Mouse (Mus musculus): ENCODE data around the gene Gimap9.

Gene Gimap9

DNA sequence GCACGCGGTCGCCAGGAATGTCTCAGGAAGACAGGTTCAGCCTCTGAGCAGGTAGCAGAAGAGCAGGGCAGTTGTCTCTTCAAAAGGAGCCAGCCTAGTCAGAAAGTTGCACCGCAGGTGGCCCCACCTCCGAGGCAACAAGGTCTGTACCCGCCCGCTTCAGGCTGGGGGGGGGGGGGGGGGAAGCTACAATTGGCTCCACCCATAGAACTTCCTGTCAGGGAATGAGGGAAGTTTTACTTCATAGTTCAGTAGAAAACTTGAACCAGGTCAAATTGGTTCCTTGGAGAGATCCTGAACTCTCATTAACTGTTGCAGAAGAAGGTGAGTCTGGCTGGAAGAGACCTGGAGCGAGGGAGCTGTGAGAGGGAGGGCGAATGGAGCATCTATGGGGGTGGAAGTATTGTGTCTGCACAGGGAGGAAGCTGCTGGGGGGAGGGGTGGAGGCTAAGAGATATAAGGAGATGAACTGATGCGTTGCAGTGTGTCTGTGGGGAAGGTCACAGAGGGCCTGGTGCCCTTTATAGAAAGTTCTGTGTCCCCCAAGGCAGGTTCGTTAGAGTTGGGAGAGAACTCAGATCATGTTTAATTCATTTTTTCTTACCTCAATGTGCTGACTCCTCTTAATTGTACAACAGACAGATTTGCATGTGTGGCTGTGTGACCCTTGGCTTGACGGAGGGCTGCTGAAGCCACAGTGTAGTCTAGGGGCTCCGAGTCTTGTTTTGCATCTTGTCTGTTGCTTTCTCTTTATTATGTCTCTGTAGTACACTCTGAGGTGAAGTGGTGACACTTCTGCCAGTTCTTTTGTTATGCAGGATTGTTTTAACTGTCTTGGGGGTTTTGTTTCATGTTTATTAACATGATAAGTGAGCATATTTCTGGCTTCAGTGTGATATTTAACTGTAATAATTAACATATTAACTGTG lies at the start of gene Gimap9:
TSS of gene Gimap9 (plus strand) at position 199 of the 929 bp plus-strand sequence.
- DNase-seq, result peak; percentile 78

DNA sequence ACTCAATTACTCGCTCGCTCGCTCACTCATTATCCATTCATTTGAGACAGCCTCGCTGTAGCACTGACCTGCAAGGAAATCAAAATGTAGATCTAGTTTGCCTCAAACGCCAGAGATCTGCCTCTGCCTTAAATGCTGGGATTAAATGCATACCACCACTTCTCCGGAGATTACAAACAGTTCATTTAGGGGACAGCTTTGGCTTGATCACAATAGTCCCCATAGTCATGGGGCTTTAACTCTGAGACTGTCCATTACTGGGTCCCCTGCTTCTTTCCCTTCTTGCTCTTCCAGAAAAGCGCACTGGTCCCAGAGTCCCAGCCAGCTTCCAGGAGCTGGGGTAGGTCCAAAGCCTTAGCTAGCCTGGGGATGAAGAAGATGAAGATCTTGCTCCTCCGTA lies 49.5 kb upstream of the Gimap9 start, which contains the start of gene AI854703:
TSS of gene AI854703 (plus strand) at position 301 of the 400 bp plus-strand sequence.
- DNase-seq, result no peak

DNA sequence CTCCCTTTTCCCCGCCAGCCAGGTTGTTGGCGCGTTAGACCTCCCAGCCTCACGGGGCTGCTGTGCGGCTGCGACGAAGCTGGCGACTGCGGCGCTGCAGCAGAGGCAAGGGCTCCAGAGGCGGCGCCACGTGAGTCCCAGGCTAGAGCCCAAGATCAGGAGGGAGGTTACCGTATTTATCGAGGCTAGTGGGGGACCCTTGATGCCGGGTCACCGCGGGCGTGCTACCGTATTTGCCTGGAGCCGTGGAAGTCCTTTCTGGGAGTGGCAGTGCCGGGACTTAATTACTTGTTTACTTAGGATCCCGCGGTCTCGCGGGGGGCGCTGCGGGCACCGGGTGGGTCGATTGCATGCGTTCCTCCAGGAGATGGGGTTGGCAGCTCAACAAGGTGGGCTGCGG lies 48.9 kb upstream of the Gimap9 start:
- peak; percentile 41 for DNase-seq

DNA sequence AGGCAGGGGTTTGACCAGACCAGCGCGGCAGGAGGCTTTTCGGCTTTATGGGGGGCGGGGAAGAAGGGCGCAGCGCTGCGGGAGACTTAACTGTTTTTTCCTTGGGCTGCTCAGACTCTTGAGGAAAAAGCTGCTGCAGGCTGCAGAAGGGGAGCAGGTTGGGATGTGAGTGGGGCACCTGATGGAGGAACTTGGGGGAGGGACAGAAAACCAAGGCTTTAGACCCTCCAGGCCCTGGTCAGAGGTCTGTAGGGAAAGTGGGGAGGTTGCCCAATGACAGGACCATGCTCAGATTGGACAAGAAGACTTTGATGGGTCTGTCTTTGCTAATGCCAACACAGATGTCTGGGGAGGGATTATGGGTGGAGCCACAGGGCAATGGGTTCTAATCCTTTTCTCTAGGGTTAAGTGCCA lies 48.4 kb upstream of the Gimap9 start:
- DNase-seq, result no peak

DNA sequence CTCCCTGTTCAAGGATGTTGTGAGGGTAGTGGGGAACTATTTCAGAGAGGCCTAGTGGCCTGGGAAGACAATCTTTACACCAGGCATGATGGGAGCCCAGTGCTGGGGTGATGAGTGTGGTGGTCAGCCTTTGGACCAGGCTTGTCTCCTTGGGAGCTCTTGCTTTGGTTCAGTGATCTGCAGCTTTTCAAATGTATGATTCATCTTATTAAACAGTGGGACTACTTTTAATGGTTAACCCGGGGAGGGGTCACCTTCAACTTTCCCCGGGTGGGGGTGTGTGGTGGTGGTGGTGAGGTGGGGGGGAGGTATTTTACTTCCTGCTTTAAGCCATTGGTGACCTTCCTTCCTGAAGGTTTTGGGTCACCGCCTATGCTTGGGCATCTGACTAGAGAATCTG lies 47.6 kb upstream of the Gimap9 start:
- no peak for DNase-seq

DNA sequence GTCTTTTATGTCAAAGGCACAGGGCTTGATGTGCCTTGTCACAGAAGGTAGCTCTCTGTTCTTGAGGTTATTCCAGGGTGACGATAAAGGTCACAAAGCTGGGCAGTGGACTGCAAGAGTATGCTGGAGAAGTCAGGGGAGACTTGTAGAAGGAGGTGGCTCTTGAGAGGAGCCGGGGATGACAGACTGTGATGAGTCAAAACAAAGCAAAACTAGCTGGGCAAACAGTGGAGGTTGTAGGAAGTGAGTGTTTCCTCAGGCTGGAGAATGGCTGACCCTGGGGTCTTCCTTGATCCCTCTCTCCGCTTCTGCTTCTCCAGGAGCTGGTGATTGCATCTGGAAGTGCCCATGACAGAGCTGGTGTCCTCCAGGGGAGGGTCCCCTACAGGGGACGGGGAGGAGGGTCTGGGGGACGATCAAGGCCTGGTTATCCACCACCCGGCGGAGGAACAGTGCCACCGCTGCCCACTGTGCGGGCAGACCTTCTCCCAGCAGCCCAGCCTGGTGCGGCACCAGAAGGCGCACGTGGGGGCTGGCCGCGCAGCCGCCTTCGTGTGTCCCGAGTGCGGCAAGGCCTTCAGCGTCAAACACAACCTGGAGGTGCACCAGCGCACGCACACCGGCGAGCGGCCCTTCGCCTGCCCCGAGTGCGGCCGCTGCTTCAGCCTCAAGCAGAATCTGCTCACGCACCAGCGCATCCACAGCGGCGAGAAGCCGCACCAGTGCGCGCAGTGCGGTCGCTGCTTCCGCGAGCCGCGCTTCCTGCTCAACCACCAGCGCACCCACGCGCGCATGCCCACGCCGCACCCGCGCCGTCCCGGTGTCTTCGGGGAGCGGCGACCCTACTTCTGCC lies 46.9 kb upstream of the Gimap9 start:
- DNase-seq, result no peak

DNA sequence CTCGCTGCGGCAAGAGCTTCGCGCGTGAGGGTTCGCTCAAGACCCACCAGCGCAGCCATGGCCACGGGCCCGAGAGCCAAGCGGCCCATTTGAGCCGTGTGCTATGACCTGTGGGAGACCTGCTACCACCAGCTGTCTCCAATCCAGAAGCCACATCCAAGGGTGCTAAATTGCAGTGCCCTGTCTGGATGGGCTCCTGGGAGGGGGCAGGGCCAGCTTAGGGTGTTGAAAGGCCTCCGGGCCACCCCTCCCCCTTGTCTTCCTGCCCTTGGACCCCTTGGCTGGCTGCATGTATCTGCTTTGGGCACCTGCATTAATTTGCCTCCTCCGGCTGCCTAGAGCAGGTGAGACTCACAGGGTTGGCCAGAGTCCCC lies 46.3 kb upstream of the Gimap9 start:
- DNase-seq, result no peak

DNA sequence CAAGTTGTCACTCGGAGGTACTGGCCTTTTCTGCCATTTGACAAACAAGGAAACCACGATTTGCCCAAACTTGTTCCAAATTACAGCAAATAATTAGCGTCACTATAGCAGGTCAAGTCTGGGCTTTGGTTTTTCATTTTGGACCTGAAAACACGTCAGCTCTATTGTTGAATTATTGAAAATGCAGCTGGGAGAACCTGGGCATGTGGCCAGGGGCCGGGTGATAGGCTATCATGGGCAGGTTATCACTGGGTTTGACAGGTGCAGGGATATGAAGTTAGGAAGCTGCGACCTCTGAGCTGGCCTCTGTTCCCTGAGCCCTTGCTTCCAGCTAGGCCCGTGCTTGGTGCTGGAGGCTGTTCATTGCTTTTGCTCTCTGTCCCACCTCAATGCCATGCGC lies 45.1 kb upstream of the Gimap9 start:
- no peak for DNase-seq

DNA sequence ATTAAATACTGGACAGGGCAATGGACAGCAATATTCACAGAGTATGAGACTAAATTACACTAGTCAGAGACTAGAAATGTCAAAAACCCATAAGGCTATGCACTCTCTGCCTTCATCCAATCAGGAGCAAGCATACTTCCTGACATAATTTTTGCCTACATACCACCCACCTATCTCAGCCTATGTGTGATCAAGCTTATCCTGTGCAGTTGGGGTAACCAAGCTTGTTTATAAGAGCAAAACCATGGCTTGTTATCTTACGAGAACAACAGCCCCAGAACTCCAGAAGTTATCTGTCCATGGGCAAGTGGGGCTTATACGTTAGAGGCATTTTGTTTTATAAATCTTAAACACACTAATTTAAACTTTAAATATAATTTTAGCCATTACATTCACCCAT lies 40.8 kb upstream of the Gimap9 start:
- no peak for DNase-seq

DNA sequence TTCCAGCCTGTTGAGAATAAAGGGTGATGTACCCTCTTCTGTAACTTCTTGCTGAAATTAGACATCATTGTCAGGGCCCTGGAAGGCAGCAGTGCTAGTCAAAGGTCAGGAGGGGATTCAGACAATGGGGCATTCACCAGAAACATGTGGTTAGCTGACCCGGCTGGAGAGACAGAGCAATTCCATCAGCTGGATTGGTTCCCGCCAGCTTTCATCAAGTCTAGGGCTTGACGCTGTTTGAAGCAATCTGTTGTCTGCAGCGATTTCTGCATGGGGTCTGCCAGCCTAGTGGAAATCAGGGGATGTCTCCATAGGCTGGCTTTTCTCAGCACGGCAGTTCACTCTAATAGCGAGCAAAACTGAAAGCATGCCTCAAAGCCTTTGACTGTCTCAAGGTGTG lies 39.4 kb upstream of the Gimap9 start:
- DNase-seq, result no peak

DNA sequence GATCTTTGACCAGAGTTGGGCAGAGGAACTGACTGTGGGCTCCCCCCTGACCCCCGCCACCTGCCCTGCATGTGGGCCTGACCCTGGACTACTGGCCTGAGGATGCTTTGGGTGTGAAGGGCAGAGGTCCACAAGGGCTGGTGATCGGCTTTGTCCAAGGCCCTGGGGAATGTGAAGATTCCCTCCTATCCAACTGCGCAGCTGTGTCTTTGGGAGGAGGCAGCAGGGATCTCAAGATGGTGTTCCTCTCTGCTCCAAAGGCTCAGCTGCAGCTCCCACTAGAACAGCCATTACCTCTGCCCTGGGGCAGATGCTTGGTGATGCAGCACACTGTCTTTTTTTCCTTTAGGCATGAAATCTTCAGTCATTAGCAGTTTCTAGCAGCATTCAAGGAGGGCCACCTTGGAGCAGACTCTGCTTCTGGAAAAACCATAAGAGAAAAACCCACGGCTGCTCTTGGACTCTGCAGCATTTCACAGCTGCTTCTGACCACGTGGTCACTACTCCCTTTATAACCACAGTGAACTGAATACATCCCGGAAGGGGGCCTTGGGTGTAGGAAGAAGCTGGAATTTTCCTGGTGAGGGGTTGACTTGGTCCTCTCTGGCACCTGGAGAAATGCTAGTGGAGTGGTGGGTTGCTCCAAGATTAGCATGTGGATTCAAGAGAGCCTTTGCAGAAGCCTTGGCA lies 38.0 kb upstream of the Gimap9 start:
- DNase-seq, result no peak

DNA sequence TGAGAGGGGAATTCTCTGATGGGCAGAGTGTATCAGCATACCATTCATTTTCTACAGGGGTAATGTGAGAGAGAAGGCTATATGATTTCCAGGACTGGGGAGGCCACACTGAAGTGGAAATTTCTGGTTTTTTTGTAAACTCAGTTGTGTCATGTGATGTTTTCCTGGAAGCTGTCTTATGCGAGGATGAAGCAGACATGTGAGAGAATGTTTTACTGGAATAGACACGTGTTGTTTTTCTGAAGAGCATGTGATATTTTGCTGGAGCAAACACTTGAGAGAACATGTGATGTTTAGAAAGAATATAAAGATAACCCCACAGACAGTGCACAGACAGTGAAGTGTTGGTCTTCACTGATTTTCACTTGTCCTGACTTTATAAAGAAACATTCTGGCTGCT lies 37.4 kb upstream of the Gimap9 start:
- DNase-seq, result no peak

DNA sequence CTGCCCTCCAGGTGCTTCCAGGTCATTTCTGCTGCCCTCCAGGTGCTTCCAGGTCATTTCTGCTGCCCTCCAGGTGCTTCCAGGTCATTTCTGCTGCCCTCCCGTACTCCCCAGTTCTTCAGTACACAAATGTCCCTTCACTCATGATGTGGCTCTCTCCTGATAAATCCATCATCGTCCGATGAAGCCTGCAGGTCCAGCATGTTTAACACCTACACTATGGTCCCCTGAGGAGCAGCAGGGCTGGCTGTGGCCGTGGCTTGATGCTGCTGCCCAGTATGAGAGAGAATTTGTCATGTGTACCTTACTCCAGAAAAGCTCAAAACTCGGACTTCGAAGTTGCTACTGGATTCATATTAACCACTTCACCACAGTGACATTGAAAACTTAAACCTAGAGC lies 34.5 kb upstream of the Gimap9 start:
- no peak for DNase-seq

DNA sequence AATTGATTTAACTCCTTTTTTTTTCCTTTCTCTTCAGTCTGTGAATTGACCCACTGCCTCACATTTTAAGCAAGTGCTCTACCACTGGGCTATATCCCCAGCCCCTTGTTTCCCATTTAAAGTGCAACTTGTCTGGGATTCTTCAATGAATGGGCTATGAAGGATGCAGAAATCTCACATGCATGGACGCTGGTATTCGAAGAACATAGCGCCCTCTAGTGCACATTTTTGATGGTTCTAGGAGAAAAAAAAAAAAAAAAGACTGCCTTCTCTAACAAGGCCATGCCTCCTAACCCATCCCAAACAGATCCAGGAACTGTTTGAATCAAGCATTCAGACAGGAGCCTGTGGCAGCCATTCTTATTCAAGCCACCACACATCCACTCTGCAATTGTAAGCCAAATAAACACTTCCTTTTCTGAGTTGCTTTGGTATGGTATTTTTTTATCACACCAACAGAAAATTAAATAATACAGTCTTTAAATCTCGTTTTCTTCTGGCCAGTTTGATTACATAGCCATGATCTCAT lies 33.1 kb upstream of the Gimap9 start:
- no peak for DNase-seq

DNA sequence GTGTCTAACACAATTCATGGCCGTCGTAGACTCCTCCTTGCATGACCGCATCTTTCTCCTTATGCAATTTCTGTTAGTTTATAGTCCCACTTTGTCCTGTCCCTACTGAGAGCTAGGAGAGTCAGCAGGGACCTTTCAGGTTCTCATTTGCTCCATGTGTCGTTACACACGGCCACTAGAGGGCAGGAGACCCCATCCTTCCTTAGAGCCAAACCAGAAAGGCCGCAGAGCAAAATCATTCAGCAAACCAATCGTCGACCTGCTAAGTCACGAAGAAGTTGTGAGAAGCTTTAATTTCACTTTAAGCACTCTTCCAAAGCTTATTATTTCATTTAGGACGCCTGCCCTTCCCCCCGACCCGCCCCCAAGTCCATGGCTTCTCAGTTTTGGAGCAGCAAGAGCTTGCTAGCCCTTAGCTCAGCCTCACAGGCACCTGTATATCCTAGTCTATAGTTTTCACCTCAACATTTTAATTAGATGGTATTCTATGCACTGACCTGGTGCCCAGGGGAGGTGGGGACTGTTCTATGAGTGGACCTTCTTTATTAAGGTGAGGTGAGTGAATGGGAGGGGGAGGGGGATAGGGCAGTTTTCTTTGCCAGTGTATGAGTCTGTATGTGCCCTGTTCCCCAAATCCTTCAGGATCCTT lies 30.1 kb upstream of the Gimap9 start:
- peak; percentile 65 for DNase-seq

DNA sequence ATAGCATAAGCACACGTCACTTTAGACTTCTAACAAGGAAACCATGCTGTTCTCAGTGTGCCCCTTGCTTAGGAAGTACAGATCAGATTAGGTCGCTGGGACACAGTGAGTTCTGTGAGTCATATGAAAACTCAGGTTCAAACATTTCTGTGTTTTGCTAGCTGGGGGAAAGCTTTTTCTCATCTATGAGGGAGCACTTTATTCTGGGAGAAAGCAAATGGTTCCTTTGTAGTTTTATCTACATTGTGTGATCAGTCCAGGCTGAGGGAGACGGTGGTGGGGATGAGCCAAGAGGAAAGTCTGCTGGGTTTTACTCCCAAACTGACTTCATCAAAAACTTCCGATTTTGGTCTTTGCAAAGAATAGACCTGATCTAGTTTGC lies 29.6 kb upstream of the Gimap9 start:
- no peak for DNase-seq

DNA sequence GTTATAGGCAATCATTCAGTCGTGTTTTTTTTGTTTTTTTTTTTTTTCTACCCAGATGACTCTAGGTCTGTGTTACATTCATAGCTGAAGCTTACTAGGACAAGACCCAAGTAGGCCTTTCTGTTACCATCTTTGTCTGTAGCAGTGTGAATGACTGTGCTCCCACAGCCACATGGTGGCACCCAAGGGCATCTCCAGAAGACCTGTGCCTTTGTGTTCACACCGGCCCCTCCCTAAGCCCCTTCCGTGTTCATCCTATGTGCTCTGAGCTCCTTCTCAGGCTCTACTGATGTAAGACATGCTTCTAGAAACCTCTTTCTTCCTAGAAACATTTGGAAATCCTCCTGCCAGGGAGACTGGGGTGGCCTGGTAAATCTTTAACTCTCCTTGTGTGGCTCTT lies 28.9 kb upstream of the Gimap9 start, which contains the start of gene Gimap8:
TSS of gene Gimap8 (plus strand) at position 240 of the 400 bp plus-strand sequence.
- peak; percentile 52 for DNase-seq

DNA sequence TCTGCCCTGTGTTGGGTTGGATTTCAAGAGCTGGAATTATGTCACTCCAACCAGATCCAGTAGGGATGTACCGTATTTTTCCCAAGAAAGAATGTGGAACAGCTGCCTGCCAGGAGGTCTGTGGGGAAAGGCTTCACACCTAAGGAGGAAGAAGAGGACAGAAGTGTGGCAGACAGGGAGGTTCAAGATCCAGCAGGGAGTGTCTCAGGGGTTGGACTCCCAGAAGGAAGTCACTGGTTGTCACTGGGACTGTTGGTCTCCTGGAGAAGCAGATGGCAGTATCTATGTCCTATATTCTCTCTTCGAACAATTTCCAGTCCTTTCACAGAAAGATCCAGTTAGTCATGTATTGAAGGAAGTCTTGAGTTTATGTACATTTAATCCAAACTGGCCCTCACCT lies 28.3 kb upstream of the Gimap9 start:
- DNase-seq, result no peak

DNA sequence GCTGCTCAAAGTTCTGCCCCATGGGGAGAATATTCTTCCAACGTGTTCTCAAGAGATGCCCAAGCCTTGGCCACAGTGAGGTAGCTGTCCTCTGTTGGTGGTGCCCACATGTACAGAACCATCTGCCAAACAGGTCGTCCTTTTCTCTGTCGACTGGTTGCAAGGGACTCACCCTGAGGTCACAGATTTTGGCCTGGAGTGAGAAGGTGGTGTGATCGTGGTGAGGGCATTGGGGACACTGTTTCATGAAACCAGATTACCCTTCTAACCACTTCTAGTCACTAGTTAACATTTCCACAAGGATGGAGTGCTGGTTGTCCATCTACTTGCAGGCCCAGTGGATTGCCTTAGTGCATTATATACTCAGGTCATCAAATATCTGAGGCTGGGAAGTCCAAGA lies 27.1 kb upstream of the Gimap9 start:
- no peak for DNase-seq

DNA sequence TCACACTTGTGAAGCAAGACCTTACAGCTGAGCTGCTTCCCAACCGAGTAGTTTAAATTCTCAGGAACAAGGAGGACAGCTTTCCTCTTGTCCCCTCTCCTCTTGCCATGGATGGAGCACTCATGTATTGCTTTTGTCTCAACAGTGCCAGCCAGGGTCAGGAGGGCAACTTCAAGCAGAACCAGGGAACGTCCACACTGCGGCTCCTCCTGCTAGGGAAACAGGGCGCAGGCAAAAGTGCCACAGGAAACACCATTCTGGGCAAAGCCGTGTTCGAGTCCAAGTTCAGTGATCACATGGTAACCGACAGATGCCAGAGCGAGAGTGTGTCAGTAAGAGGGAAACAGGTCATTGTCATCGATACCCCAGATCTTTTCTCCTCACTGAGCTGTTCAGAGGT lies 25.9 kb upstream of the Gimap9 start:
- no peak for DNase-seq

DNA sequence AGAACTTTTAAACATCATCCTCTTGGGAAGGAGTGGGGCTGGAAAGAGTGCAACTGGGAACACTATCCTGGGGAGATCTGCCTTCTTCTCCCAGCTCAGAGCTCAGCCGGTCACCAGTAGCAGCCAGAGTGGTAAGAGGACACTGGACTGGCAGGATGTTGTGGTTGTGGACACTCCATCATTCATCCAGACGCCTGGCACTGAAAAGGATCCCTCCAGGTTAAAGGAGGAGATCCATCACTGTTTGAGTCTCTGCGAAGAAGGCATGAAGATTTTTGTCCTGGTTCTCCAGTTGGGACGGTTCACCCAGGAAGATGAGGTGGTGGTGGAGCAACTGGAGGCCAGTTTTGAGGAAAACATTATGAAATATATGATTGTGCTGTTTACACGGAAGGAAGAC lies 17.2 kb upstream of the Gimap9 start:
- DNase-seq, result no peak

DNA sequence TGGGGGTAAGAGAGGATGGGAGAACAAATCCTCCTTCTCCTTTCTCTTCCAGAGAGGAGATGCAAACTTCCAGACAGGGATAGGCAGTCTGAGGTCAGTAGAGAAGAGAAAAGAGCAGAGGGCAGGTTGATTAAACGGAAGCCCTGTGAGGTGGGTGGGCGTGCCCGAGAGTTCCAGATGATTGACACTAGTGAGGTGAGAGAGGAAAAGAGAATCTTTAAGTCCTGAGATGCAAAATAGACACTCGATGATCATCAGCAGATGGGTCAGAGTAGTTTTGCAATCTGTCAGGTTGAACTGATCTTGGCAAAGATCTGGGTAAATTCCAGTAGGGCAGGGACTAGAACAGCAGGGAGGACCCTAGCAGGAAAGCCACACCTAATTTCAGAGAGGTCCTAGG lies 11.2 kb upstream of the Gimap9 start:
- no peak for DNase-seq

All from liver (tissue).